Mouse (Mus musculus): ENCODE results near the gene Gpr62.
"Not testable (repeated sequence)": the region's sequence is repeated elsewhere in the genome, so short reads cannot be mapped to it uniquely, and the experiment has no call there.

Gpr62 gene

DNA sequence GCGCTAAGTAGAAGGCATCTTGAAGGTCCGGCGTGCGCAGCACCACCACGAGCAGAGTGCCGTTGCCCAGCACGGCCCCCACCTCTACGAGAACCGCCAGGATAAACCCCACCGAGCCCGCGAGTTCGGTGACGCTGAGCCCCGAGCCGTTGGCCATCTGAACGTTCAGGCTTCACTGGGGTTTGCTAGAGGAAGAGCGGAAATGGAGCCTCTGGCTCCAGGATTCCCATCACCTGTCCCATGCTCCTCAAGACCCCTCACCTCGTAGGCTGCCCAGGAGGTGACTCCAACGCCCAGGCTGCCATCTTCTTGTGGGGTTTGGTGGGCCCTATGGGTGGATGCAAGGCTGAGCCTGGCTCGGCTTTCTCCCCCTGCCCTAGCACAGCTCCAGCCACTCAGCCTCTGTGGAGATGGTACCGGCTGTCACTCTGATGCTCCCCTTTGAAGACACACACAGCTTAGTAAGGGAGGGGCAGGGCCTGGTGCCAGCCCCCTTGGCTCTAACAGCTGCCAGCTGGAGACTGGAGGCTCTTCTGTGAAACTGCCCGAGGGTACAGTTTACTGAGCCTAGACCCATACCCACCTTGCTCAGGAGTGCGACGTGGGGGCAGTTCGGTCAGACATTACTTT, at the start of gene Gpr62:
TSS of gene Gpr62 (minus strand) at position 368 of the 630 bp plus-strand sequence.
- DNase-seq: no peak

DNA sequence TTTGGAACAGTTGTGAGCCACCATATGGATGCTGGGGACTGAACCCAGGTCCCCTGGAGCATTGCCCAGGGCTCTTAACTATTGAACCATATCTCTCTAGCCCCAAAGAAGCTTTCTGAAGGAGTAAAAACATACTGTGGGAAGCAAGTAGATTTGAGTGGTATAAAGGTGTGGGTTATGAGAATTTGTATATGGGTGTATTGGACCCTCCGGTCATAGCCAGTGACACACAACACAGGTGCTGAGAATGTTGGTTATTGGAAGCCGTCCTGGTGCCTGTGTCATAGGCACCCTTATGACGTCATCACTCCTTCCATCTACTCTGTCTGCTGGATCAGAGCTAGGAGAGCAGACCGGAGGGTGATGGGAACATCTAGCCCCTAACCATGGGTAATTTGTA, 48.5 kb upstream of the Gpr62 start, which contains the start of gene Iqcf5:
TSS of gene Iqcf5 (plus strand) at position 301 of the 400 bp plus-strand sequence.
- DNase-seq: no peak

- no peak for DNase-seq
Observed at GRCm38 (mm10) chr9:106513566-106513965, 47.8 kb upstream of the Gpr62 start.

- DNase-seq: no peak
Observed at GRCm38 (mm10) chr9:106512729-106513450, 47.2 kb upstream of the Gpr62 start.

- no peak for DNase-seq
Observed at GRCm38 (mm10) chr9:106509356-106509755, 43.6 kb upstream of the Gpr62 start.

DNA sequence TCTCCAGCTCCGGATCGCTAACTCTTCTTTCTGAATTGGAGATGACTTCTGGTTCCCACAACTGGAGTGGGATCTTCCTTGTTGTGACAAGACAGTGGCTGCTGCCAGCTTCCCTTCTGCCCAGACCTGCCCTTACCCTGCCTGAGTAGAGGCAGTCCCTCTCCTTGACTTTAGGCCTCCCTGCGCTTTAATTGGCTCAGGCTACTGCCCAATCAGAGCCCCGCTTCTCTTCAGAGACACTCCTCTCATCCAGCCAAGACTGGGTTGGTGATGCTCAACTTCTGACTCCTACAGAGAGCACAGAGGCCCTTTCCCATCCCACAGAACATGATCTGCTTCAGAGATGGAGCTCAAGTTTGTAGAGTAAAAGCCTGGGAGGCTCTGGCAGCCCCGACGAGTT, 38.5 kb upstream of the Gpr62 start:
- DNase-seq: no peak

GRCm38 (mm10) chr9:106501846-106502245, 36.1 kb upstream of the Gpr62 start:
- DNase-seq: no peak

GRCm38 (mm10) chr9:106499667-106500066, 33.9 kb upstream of the Gpr62 start, which contains the start of gene Iqcf1:
Gene Iqcf1 (plus strand): TSS chr9:106499967.
- DNase-seq: no peak

DNA sequence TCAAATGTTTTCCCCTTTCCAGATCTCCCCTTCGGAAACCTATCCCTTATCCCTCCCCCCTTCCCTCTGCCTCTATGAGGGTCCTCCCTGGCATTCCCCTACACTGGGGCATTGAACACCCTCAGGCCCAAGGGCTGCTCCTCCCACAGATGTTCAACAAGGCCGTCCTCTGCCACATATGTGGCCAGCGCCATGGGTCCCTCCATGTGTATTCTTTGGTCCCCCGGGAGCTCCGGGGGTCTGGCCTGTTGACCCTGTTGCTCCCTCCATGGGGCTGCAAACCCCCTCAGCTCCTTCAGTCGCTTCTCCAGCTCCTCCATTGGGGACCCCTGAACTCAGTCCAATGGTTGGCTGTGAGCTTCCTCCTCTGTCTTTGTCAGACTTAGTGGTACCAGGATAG, 21.9 kb upstream of the Gpr62 start:
- DNase-seq: not testable (repeated sequence)

GRCm38 (mm10) chr9:106485076-106485475, 19.3 kb upstream of the Gpr62 start:
- no peak for DNase-seq

DNA sequence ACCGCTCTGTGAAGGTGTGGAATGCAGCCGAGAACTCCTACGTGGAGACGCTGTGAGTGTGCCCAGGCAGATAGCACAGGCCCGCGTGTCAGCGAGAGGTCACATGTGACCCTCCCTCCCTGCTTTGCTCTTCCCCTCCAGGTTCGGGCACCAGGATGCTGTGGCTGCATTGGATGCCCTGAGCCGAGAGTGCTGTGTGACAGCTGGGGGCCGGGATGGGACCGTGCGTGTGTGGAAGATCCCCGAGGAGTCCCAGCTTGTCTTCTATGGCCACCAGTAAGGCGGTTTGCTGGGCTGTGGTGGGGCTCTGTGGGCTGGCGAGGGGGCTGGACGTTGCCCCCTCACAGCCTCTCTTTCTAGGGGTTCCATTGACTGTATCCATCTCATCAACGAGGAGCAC, 17.9 kb upstream of the Gpr62 start:
- no peak for DNase-seq

GRCm38 (mm10) chr9:106483136-106483535, 17.4 kb upstream of the Gpr62 start:
- no peak for DNase-seq

DNA sequence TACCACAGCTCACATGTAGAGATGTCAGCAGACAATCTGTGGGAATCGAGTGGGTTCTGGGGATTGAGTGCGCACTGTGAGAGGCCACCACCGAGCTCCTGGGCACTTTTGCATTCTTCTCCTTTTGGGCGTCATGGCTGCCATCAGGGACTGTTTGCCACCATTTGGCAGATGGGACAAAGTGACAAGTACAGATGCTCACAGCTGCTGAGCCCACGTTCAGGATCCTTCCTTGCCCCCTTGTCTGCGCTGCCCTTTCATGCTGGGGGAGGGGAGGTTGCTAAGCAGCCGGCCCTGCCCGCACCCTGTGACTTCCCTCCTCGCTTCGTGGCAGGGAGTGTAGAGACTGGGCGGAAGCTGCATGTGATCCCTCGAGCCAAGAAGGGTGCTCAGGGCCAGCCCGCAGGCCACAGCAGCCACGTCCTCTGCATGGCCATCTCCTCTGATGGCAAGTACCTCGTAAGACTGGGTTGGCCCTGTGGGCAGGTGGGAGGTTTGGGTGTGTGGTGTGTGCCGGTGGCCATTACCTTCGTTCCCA, 16.9 kb upstream of the Gpr62 start:
- DNase-seq: no peak

DNA sequence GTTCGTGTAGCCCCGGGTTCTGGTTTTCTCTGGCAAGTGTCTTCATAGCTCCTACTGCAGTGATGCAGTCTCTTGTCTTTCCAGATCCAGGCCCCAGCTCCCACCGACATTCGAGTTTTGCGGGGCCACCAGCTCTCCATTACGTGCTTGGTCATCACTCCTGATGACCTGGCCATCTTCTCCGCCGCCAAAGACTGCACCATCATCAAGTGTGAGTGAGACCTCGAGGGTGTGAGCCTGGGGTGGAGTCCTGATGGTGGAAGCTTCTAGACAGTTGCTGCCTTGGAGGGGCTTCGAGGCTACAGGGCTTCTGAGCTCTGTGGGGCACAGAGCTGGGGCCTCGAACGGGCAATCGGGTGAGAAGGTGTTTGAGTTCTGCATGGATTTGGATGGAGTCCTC, 15.9 kb upstream of the Gpr62 start:
- DNase-seq: no peak

DNA sequence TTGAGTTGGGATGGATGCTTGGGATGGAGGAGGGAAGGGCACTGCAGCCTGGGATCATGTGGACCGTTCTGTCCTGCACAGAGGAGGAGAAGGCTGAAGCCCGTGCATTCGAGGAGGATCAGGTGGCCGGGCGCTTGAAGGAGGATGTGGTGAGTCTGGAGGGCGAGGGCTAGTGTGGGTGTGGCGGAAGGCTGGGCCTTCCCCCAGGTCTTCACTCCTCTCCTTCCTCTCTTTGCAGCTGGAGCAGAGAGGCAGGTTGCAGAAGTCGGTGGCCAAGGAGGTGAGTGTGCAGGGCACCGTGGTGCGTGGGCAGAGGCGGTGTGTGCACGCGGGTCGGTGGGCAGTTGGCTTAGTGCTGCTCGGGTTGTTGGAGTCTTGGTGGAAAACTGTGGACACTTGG, 15.3 kb upstream of the Gpr62 start:
- DNase-seq: no peak

- no peak for DNase-seq
Observed at GRCm38 (mm10) chr9:106480541-106480940, 14.8 kb upstream of the Gpr62 start.

GRCm38 (mm10) chr9:106478101-106478500, 12.4 kb upstream of the Gpr62 start:
- no peak for DNase-seq

DNA sequence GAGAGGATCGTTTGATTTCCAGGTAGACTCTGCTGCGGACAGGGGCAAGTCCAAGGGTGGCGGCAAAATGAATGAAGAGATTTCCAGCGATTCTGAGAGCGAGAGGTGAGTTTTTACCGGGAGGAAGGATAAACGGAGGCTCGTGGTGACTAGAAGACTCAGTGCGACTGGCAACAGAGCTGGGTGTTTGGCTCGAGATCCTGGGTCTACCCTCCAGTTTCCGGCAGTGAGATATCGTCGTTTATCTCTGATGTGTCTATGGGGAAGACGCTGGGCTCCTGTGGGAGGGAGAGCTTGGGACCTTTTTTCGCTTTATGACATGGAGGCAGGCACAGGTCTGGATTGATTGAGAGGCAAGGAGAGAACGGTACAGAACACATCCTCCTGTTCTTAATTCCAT, 11.9 kb upstream of the Gpr62 start:
- DNase-seq: no peak

DNA sequence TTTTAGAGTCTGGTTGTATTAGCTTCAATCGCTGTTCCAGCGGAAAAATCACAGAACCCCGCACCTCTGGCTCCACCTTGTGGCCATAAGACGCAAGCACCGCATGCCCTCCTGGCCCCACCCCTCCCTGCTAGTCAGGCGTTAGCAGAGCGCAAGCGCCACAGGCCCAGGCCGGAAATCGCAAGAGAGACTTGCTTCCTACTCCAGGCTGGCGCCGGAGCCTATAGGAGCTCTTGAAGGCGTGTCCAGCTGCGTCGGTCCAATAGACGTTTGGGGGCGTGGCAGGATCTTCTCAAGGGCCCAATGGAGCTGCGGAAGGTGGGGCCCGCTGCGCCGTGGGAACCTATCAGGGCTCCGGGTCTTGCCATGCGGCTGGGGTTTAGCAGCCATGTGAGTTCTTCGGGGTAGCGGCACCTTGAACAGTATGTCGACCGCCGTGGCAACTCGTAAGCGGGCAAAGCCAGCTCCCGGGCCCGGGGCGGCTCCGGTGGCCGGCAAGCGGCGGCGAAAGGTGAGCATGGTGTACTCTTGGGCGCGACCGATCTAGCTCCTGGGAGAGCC, 11.3 kb upstream of the Gpr62 start, which contains the start of gene Parp3:
TSS of gene Parp3 (minus strand) at position 26 of the 561 bp plus-strand sequence.
- peak; percentile 95 to 98 for DNase-seq

DNA sequence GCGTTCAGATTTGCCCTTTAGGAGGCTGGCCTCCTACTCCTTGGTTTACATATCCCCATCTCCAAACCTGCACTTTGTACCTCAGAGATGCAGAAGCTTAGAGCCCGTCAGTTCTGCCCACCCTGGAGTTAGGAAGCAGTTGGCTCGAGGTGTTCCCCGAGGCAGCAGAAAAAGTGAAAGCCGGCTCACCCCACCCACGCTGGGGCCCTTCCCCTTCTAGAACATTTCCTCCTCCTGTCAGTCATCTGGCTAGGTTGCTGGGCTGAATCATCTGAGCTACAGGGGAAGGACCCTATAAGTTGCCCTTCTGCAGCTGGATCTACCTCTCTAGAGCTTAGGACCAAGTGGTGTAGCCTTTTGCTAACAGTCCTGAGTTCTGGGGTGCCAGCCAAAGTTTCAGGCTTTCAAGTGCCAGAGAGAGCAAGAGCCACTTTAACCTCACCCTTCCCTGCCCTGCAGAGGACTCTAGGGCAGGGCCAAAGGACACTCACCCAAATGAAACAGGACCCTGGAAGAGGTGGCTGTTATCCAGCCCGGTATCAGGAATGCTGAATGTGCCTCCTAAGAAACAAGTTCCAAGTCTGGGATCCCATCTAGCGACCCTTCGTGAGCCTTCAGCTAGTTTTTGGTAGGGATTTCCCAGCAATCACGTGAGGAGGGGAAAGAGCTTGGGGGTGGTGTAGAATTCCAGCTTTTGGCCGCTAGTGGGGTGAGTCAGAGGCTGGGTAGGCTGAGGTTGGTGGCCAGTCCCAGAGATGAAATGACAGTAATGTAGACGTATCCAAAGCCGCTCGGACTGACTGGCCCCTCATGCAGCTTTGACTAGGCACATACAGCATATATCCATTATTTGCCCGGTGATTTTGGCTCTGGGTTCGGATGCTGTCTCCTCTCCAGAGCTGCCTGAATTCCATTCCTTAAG, 10.5 kb upstream of the Gpr62 start:
- peak; percentile 75 to 77 for DNase-seq

DNA sequence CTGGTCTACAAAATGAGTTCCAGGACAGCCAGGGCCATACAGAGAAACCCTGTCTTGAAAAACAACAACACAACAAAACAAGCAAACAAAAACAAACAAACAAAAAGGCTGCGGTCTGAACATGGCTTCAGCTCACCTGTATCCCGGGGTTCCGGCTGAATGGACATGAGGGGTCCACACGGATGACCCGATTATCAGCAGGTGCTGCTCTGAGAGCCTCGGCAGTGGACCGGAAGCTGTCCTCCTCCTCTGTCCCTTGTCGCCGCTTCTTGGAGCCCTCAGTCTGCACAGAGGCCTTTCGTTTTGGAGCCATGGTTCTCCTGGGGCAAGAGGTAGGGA, 9.9 kb upstream of the Gpr62 start, which contains the start of gene Rrp9:
TSS of gene Rrp9 (plus strand) at position 301 of the 339 bp plus-strand sequence.
- DNase-seq: no peak

GRCm38 (mm10) chr9:106475046-106475445, 9.3 kb upstream of the Gpr62 start:
- no peak for DNase-seq

- peak; percentile 75 to 79 for DNase-seq
Observed at GRCm38 (mm10) chr9:106474456-106474855, 8.7 kb upstream of the Gpr62 start.

Measured in B cell, adult 2 months (primary cell).